Comparison of ENCODE assay signal across 37 mouse cellular contexts in genomic region chr4:106496833-106497232, GRCm38 (mm10). TPM values are rescaled to one million over a fixed set of nuclear protein-coding genes. Genes with fewer than 3 reads are reported as not detected.
A peak's percentile ranks its signal among the peaks of the same experiment; 100 is the strongest.
DNase-seq lines count a peak whose midpoint lies in the region; ATAC-seq lines count a peak whose summit lies in the region.
"Had no signal": no experiment of that assay in that cellular context is flagged by ENCODE, and none has a peak within 500 bp of the region (broad histone marks: within the 10 kb centered on the region; RNA-seq: fewer than 3 reads in every experiment).

No protein-coding gene starts in this region.

- peak; percentile 77 for DNase-seq in kidney, adult 11 months
- peak; percentile 2 for DNase-seq in lung, postnatal 36 days
- DNase-seq in lung, postnatal 14 days = no peak
- peak; percentile 46 to 68 for DNase-seq in kidney, adult 8-10 months
- peak; percentile 71 for DNase-seq in kidney, postnatal 14 days
- no peak for DNase-seq in right cerebral cortex, postnatal 10 days (ENCODE audit: low spot score in 2 of 2)
- DNase-seq in heart, postnatal 36 days = no peak
- DNase-seq: adrenal gland, adult 8-10 months; cerebellum, adult 2 months; cerebellum, postnatal 14 days; gastrocnemius, postnatal 25 days; heart, adult 11 months; left cerebral cortex, postnatal 4 days; liver, postnatal 0 days; midbrain, embryonic 14.5 days; retina, postnatal 1 day; right cerebral cortex, postnatal 25 days; thymus, adult 18-20 months; thymus, postnatal 4 days had no signal

- no peak overlapping the region for H3K9ac ChIP-seq in kidney, embryonic 16.5 days (replicated peaks; ENCODE audit: low read length)
- H3K9ac ChIP-seq: heart, embryonic 15.5 days; hindbrain, embryonic 13.5 days; liver, embryonic 12.5 days; liver, postnatal 0 days; neural tube, embryonic 15.5 days had no signal

- intact Hi-C loops in heart, postnatal 36 days (cut with DNase I) = no loop called here

- H3K4me3 ChIP-seq in kidney, embryonic 16.5 days (ENCODE audit: low read length) = no peak overlapping the region
- H3K4me3 ChIP-seq: heart, embryonic 10.5 days; heart, embryonic 15.5 days; hindbrain, embryonic 13.5 days; liver, embryonic 12.5 days; neural tube, embryonic 15.5 days had no signal

- no peak for ATAC-seq in kidney, embryonic 16.5 days (ENCODE audit: low FRiP score, low TSS enrichment)
- ATAC-seq: CD4-positive, CD25-positive, alpha-beta regulatory T cell, adult 4 months; forebrain, embryonic 14.5 days; intestine, postnatal 0 days; liver, embryonic 12.5 days; liver, postnatal 0 days had no signal

- H3K36me3 ChIP-seq in kidney, embryonic 16.5 days (ENCODE audit: insufficient read depth, low read length) = no peaks in the 10 kb centered on the region
- H3K36me3 ChIP-seq: heart, embryonic 10.5 days; heart, embryonic 15.5 days; hindbrain, embryonic 13.5 days; liver, embryonic 12.5 days; neural tube, embryonic 15.5 days had no signal

- no peak overlapping the region for H3K4me2 ChIP-seq in kidney, embryonic 16.5 days (replicated peaks; ENCODE audit: low read depth, low read length)
- H3K4me2 ChIP-seq: heart, embryonic 15.5 days; hindbrain, embryonic 13.5 days; liver, embryonic 12.5 days; neural tube, embryonic 15.5 days had no signal

- H3K27ac ChIP-seq in kidney, embryonic 16.5 days (ENCODE audit: low read length) = no peak overlapping the region
- H3K27ac ChIP-seq: heart, embryonic 10.5 days; heart, embryonic 15.5 days; hindbrain, embryonic 13.5 days; liver, embryonic 12.5 days; neural tube, embryonic 15.5 days had no signal

- WGBS in kidney, embryonic 16.5 days = 53% methylated on average over 6 of the region's 6 CpGs

- peaks cover 6% of the 10 kb centered on the region; the same call in 1 of the 2 replicates for H3K4me1 ChIP-seq in kidney, embryonic 16.5 days (ENCODE audit: insufficient read depth, low read length)
- H3K4me1 ChIP-seq: heart, embryonic 15.5 days; liver, embryonic 12.5 days had no signal

- H3K27me3 ChIP-seq in kidney, embryonic 16.5 days (ENCODE audit: insufficient read depth, low read length) = no peaks in the 10 kb centered on the region; the same call in 1 of the 2 replicates
- H3K27me3 ChIP-seq: hindbrain, embryonic 13.5 days; neural tube, embryonic 15.5 days had no signal

- no peaks in the 10 kb centered on the region for H3K9me3 ChIP-seq in kidney, embryonic 16.5 days (ENCODE audit: low read length)
- H3K9me3 ChIP-seq: heart, embryonic 10.5 days; heart, embryonic 15.5 days; hindbrain, embryonic 13.5 days; liver, embryonic 12.5 days; neural tube, embryonic 15.5 days had no signal

RNA-seq across cellular contexts. Expression of gene Bsnd, which starts 4.8 kb away (rescaled TPM):
- polyA plus RNA-seq in kidney, embryonic 16.5 days (2015; fragmentation: Nextera tagmentation; extraction: Ambion mirVana) = 15.6 and 16.5 TPM in 2 replicates
- not detected for total RNA-seq in heart, postnatal 36 days (2021)
- total RNA-seq: gastrocnemius, adult 18-20 months; gastrocnemius, postnatal 25 days; heart, postnatal 25 days; layer of hippocampus, adult 8-10 months; layer of hippocampus, postnatal 25 days; left cerebral cortex, postnatal 4 days; megakaryocyte-erythroid progenitor cell, adult 5-6 weeks had no signal
- polyA plus RNA-seq: CD4-positive, CD25-positive, alpha-beta regulatory T cell, adult 4 months; cortical plate, adult 2 months; forebrain, embryonic 14.5 days; frontal cortex, adult 2 months; heart, embryonic 15.5 days; hindbrain, embryonic 13.5 days; intestine, postnatal 0 days; limb, embryonic 14.5 days; liver, embryonic 12.5 days; liver, postnatal 0 days; midbrain, embryonic 14.5 days; neural tube, embryonic 15.5 days; stomach, embryonic 16.5 days had no signal

RNA-seq across cellular contexts. Expression of gene Pcsk9, which starts 32.7 kb away (rescaled TPM):
- 18.0 and 19.1 TPM in 2 replicates for polyA plus RNA-seq in kidney, embryonic 16.5 days (2015; fragmentation: Nextera tagmentation; extraction: Ambion mirVana)
- total RNA-seq in heart, postnatal 36 days (2021) = not detected
- total RNA-seq: gastrocnemius, adult 18-20 months; heart, postnatal 25 days; megakaryocyte-erythroid progenitor cell, adult 5-6 weeks had no signal
- polyA plus RNA-seq: CD4-positive, CD25-positive, alpha-beta regulatory T cell, adult 4 months had no signal

Comparison
In these comparisons a context has a peak if more than half of its experiments do, and no peak if none do; other contexts are left out.
1. DNase-seq: peak in kidney, adult 11 months (single experiment), lung, postnatal 36 days (single experiment), kidney, adult 8-10 months (2 of 2) and kidney, postnatal 14 days (single experiment); none in lung, postnatal 14 days (single experiment), right cerebral cortex, postnatal 10 days (0 of 2) and heart, postnatal 36 days (0 of 2).